Mouse (Mus musculus): ENCODE measurements around the gene Cldn9. TPM values are rescaled to one million over a fixed set of nuclear protein-coding genes. Genes with fewer than 3 reads are reported as not detected.

Cldn9 gene
- polyA plus RNA-seq, 2 experiments from 2014 or later, result not detected

GRCm38 (mm10) chr17:23680336-23680735 is 3.5 kb downstream of the Cldn9 start:
- ATAC-seq, result no peak

- no peak for ATAC-seq
Observed at GRCm38 (mm10) chr17:23679127-23679835, 4.5 kb downstream of the Cldn9 start, which contains the start of gene Cldn6. Cldn6 (plus strand) TSS chr17:23679249.

- peak; percentile 59 for ATAC-seq
Observed at GRCm38 (mm10) chr17:23677236-23677679, 6.6 kb downstream of the Cldn9 start, which contains the start of gene Tnfrsf12a. Tnfrsf12a (minus strand) TSS chr17:23677468.

- no peak for ATAC-seq
Observed at GRCm38 (mm10) chr17:23676473-23677031, 7.3 kb downstream of the Cldn9 start.

- ATAC-seq, result no peak
Observed at GRCm38 (mm10) chr17:23675564-23676281, 8.1 kb downstream of the Cldn9 start.

GRCm38 (mm10) chr17:23675127-23675526 is 8.7 kb downstream of the Cldn9 start:
- no peak for ATAC-seq

- no peak for ATAC-seq
Observed at GRCm38 (mm10) chr17:23674271-23674952, 9.4 kb downstream of the Cldn9 start.

- ATAC-seq, result peak; percentile 92
Observed at GRCm38 (mm10) chr17:23673424-23674073, 10.3 kb downstream of the Cldn9 start, which contains the start of the genes Hcfc1r1 and Thoc6. Hcfc1r1 (plus strand) TSS chr17:23673596. Thoc6 (minus strand) TSS chr17:23673882.

- ATAC-seq, result no peak
Observed at GRCm38 (mm10) chr17:23672761-23673160, 11.1 kb downstream of the Cldn9 start.

- ATAC-seq, result no peak
Observed at GRCm38 (mm10) chr17:23671519-23671918, 12.3 kb downstream of the Cldn9 start.

- ATAC-seq, result no peak
Observed at GRCm38 (mm10) chr17:23670516-23671074, 13.2 kb downstream of the Cldn9 start.

- ATAC-seq, result no peak
Observed at GRCm38 (mm10) chr17:23665511-23665910, 18.3 kb downstream of the Cldn9 start.

GRCm38 (mm10) chr17:23664556-23665021 is 19.2 kb downstream of the Cldn9 start:
- peak; percentile 67 for ATAC-seq

- ATAC-seq, result no peak
Observed at GRCm38 (mm10) chr17:23661526-23661925, 22.3 kb downstream of the Cldn9 start.

GRCm38 (mm10) chr17:23660876-23661200 is 23.0 kb downstream of the Cldn9 start:
- no peak for ATAC-seq

- ATAC-seq, result no peak
Observed at GRCm38 (mm10) chr17:23660117-23660875, 23.5 kb downstream of the Cldn9 start, which contains the start of gene Bicdl2. Bicdl2 (plus strand) TSS chr17:23660506.

GRCm38 (mm10) chr17:23658450-23658849 is 25.4 kb downstream of the Cldn9 start:
- ATAC-seq, result no peak

- no peak for ATAC-seq
Observed at GRCm38 (mm10) chr17:23654410-23654809, 29.4 kb downstream of the Cldn9 start.

GRCm38 (mm10) chr17:23654001-23654400 is 29.8 kb downstream of the Cldn9 start:
- ATAC-seq, result no peak

- no peak for ATAC-seq
Observed at GRCm38 (mm10) chr17:23653324-23653723, 30.5 kb downstream of the Cldn9 start.

GRCm38 (mm10) chr17:23651363-23651762 is 32.5 kb downstream of the Cldn9 start:
- no peak for ATAC-seq
